Mouse (Mus musculus) heart, embryonic 16.5 days (tissue): ENCODE results near the gene Tmem184b. TPM values are rescaled to one million over a fixed set of nuclear protein-coding genes. Genes with fewer than 3 reads are reported as not detected.

Source experiments
- ATAC-seq: fragments of 200-750 bp; cut with Nextera tagmentation; replicated peaks from 2 replicates; pipeline ENCODE4 v1.8.0; 2017; ENCODE audit warnings: moderate number of reproducible peaks; ENCODE audit not compliant: insufficient read depth, low FRiP score; ENCODE audit errors: extremely low read depth
- H3K27ac ChIP-seq: fragments of 300-500 bp; sonication (generic); 2 replicates; pipeline ENCODE4 v1.5.1; 2014; ENCODE audit warnings: mild to moderate bottlenecking, low read length, control low read depth, moderate library complexity
- H3K27me3 ChIP-seq: fragments of 300-500 bp; sonication (generic); 2 replicates; pipeline ENCODE4 v1.6.1; 2014; ENCODE audit warnings: low read length, mixed read lengths; ENCODE audit not compliant: control insufficient read depth, insufficient read depth
- H3K36me3 ChIP-seq: fragments of 300-500 bp; sonication (generic); 2 replicates; pipeline ENCODE4 v1.6.1; 2014; ENCODE audit not compliant: control insufficient read depth, insufficient read depth
- H3K4me1 ChIP-seq: fragments of 300-500 bp; sonication (generic); 2 replicates; pipeline ENCODE4 v1.6.1; 2014; ENCODE audit warnings: low read length, mixed read lengths; ENCODE audit not compliant: control insufficient read depth, insufficient read depth
- H3K4me2 ChIP-seq: fragments of 300-500 bp; sonication (generic); 2 replicates; pipeline ENCODE4 v1.6.1; 2014; ENCODE audit warnings: low read depth, mild to moderate bottlenecking, control low read depth, low read length
- H3K4me3 ChIP-seq: fragments of 300-500 bp; sonication (generic); 2 replicates; pipeline ENCODE4 v1.5.1; 2014; ENCODE audit warnings: mild to moderate bottlenecking, control low read depth, low read length
- H3K9ac ChIP-seq: fragments of 300-500 bp; sonication (generic); 2 replicates; pipeline ENCODE4 v1.6.1; 2014; ENCODE audit warnings: low read length, control low read depth
- H3K9me3 ChIP-seq: fragments of 300-500 bp; sonication (generic); replicated peaks from 2 replicates; pipeline ENCODE4 v1.6.1; 2016; ENCODE audit warnings: low read length; ENCODE audit not compliant: control insufficient read depth
- WGBS: fragments of 180-500 bp; shearing (Covaris S2); extraction: QIAGEN DNeasy Blood & Tissue Kit; methylation state at CpG from one replicate; pipeline ENCODE4 v1.1.7; 2014; 5-methylcytosine and 5-hydroxymethylcytosine counted together
- polyA plus RNA-seq: library from polyadenylated mRNA; unstranded; fragments of >200 nt; fragmentation: Nextera tagmentation; extraction: Ambion mirVana; gene quantifications from 2 replicates; pipeline ENCODE4 v1.2.1, GENCODE M21; 2015

The Tmem184b gene
- polyA plus RNA-seq, 1 experiment from 2014 or later, result 71.7 TPM

- Histone ChIP-seq H3K27ac (peak overlapping the region; percentile 52), H3K4me1 (peaks cover 70% of the 10 kb centered on the region), H3K4me2 (peak overlapping the region; percentile 97; the same call in 1 of the 2 replicates), H3K4me3 (no peak overlapping the region), H3K27me3 (no peaks in the 10 kb centered on the region), H3K9me3 (no peaks in the 10 kb centered on the region), H3K9ac (peak overlapping the region; percentile 78), H3K36me3 (peaks cover 4% of the 10 kb centered on the region)
- no peak for ATAC-seq
- 62% methylated on average over 14 of the region's 14 CpGs for WGBS
Observed at GRCm38 (mm10) chr15:79399231-79400052, 3.9 kb downstream of the Tmem184b start.

GRCm38 (mm10) chr15:79396736-79397135, 6.6 kb downstream of the Tmem184b start:
- WGBS, result 66% methylated on average over 11 of the region's 11 CpGs
- peak overlapping the region; percentile 45 for H3K4me2 ChIP-seq
- no peaks in the 10 kb centered on the region for H3K27me3 ChIP-seq
- ATAC-seq, result no peak
- peaks cover 80% of the 10 kb centered on the region for H3K4me1 ChIP-seq
- H3K36me3 ChIP-seq, result peaks cover 4% of the 10 kb centered on the region
- H3K9me3 ChIP-seq, result no peaks in the 10 kb centered on the region
- H3K9ac ChIP-seq, result 0 out of 2 replicates have a peak overlapping the region, but pooled peaks have one; percentile 30
- H3K27ac ChIP-seq, result peak overlapping the region; percentile 65; the same call in 1 of the 2 replicates
- peak overlapping the region; percentile 31 for H3K4me3 ChIP-seq

- 62% methylated on average over 6 of the region's 6 CpGs for WGBS
- H3K4me3 ChIP-seq, result no peak overlapping the region
Observed at GRCm38 (mm10) chr15:79395281-79395680, 8.1 kb downstream of the Tmem184b start.

GRCm38 (mm10) chr15:79394842-79395241, 8.5 kb downstream of the Tmem184b start:
- Histone ChIP-seq H3K4me1 (peaks cover 79% of the 10 kb centered on the region), H3K9me3 (no peaks in the 10 kb centered on the region), H3K4me3 (no peak overlapping the region), H3K27ac (no peak overlapping the region), H3K9ac (no peak overlapping the region), H3K4me2 (no peak overlapping the region; the same call in 1 of the 2 replicates), H3K27me3 (no peaks in the 10 kb centered on the region), H3K36me3 (peaks cover 4% of the 10 kb centered on the region)
- 53% methylated on average over 4 of the region's 4 CpGs for WGBS
- no peak for ATAC-seq

More at GRCm38 (mm10) chr15:79395281-79395680, 8.1 kb downstream of the Tmem184b start:
- H3K27me3 ChIP-seq, result no peaks in the 10 kb centered on the region
- ATAC-seq, result no peak
- peak overlapping the region; percentile 45; the same call in 1 of the 2 replicates for H3K4me2 ChIP-seq
- H3K9ac ChIP-seq, result no peak overlapping the region
- peaks cover 4% of the 10 kb centered on the region for H3K36me3 ChIP-seq
- peaks cover 79% of the 10 kb centered on the region for H3K4me1 ChIP-seq
- no peak overlapping the region for H3K27ac ChIP-seq
- no peaks in the 10 kb centered on the region for H3K9me3 ChIP-seq

GRCm38 (mm10) chr15:79393101-79393500, 10.3 kb downstream of the Tmem184b start:
- no peaks in the 10 kb centered on the region for H3K9me3 ChIP-seq
- no peak for ATAC-seq
- peaks cover 4% of the 10 kb centered on the region for H3K36me3 ChIP-seq
- WGBS, result 83% methylated on average over 6 of the region's 6 CpGs
- H3K4me3 ChIP-seq, result no peak overlapping the region
- H3K27me3 ChIP-seq, result no peaks in the 10 kb centered on the region
- peak overlapping the region; percentile 17; the same call in 1 of the 2 replicates for H3K9ac ChIP-seq
- H3K4me1 ChIP-seq, result peaks cover 79% of the 10 kb centered on the region
- no peak overlapping the region for H3K4me2 ChIP-seq
- H3K27ac ChIP-seq, result peak overlapping the region; percentile 95

- ATAC-seq, result no peak
- H3K4me3 ChIP-seq, result no peak overlapping the region
- H3K9ac ChIP-seq, result peak overlapping the region; percentile 35; the same call in 1 of the 2 replicates
- peaks cover 4% of the 10 kb centered on the region for H3K36me3 ChIP-seq
- no peaks in the 10 kb centered on the region for H3K27me3 ChIP-seq
- peaks cover 84% of the 10 kb centered on the region for H3K4me1 ChIP-seq
- peak overlapping the region; percentile 95 for H3K27ac ChIP-seq
- WGBS, result 69% methylated on average over 5 of the region's 5 CpGs
- no peak overlapping the region for H3K4me2 ChIP-seq
- H3K9me3 ChIP-seq, result no peaks in the 10 kb centered on the region
Observed at GRCm38 (mm10) chr15:79392527-79392926, 10.8 kb downstream of the Tmem184b start.

GRCm38 (mm10) chr15:79391447-79392093, 11.8 kb downstream of the Tmem184b start:
- H3K4me2 ChIP-seq, result peak overlapping the region; percentile 35; the same call in 1 of the 2 replicates
- peak overlapping the region; percentile 39 for H3K9ac ChIP-seq
- WGBS, result 10% methylated on average over 7 of the region's 7 CpGs
- H3K27me3 ChIP-seq, result no peaks in the 10 kb centered on the region
- peaks cover 91% of the 10 kb centered on the region for H3K4me1 ChIP-seq
- no peak overlapping the region for H3K4me3 ChIP-seq
- H3K27ac ChIP-seq, result peak overlapping the region; percentile 95
- ATAC-seq, result peak; percentile 90
- H3K36me3 ChIP-seq, result no peaks in the 10 kb centered on the region
- H3K9me3 ChIP-seq, result no peaks in the 10 kb centered on the region

- Histone ChIP-seq H3K9me3 (no peaks in the 10 kb centered on the region), H3K4me1 (peaks cover 86% of the 10 kb centered on the region), H3K27me3 (no peaks in the 10 kb centered on the region), H3K9ac (0 out of 2 replicates have a peak overlapping the region, but pooled peaks have one; percentile 20), H3K36me3 (no peaks in the 10 kb centered on the region), H3K4me3 (no peak overlapping the region), H3K27ac (peak overlapping the region; percentile 95), H3K4me2 (no peak overlapping the region)
- no peak for ATAC-seq
- 66% methylated on average over 6 of the region's 6 CpGs for WGBS
Observed at GRCm38 (mm10) chr15:79390434-79390833, 12.9 kb downstream of the Tmem184b start.

GRCm38 (mm10) chr15:79388171-79388570, 15.2 kb downstream of the Tmem184b start:
- no peaks in the 10 kb centered on the region for H3K9me3 ChIP-seq
- no peak overlapping the region for H3K4me2 ChIP-seq
- H3K36me3 ChIP-seq, result no peaks in the 10 kb centered on the region
- H3K4me3 ChIP-seq, result no peak overlapping the region
- WGBS, result 59% methylated on average over 6 of the region's 6 CpGs
- H3K27me3 ChIP-seq, result no peaks in the 10 kb centered on the region
- H3K9ac ChIP-seq, result no peak overlapping the region
- no peak for ATAC-seq
- H3K4me1 ChIP-seq, result peaks cover 64% of the 10 kb centered on the region
- no peak overlapping the region for H3K27ac ChIP-seq
